Mouse (Mus musculus) embryonic facial prominence, embryonic 12.5 days (tissue): ENCODE results near the gene Tomm20. TPM values are rescaled to one million over a fixed set of nuclear protein-coding genes. Genes with fewer than 3 reads are reported as not detected.
A peak's percentile ranks its signal among the peaks of the same experiment; 100 is the strongest.

ENCODE experiments used
- ATAC-seq: fragments of 200-750 bp; cut with Nextera tagmentation; 2 replicates; pipeline ENCODE4 v1.8.0; 2017; ENCODE audit not compliant: insufficient number of reproducible peaks, insufficient read depth, low FRiP score, low TSS enrichment
- H3K27ac ChIP-seq: fragments of 300-500 bp; sonication (generic); 2 replicates; pipeline ENCODE4 v1.5.1; 2016; ENCODE audit warnings: mild to moderate bottlenecking
- H3K27me3 ChIP-seq: fragments of 300-500 bp; sonication (generic); 2 replicates; pipeline ENCODE4 v1.6.1; 2016; ENCODE audit warnings: mild to moderate bottlenecking, moderate library complexity
- H3K36me3 ChIP-seq: fragments of 300-500 bp; sonication (generic); 2 replicates; pipeline ENCODE4 v1.6.1; 2016; ENCODE audit warnings: mild to moderate bottlenecking
- H3K4me1 ChIP-seq: fragments of 300-500 bp; sonication (generic); 2 replicates; pipeline ENCODE4 v1.6.1; 2016
- H3K4me2 ChIP-seq: fragments of 300-500 bp; sonication (generic); replicated peaks from 2 replicates; pipeline ENCODE4 v1.6.1; 2016; ENCODE audit warnings: mild to moderate bottlenecking, moderate library complexity
- H3K4me3 ChIP-seq: fragments of 300-500 bp; sonication (generic); 2 replicates; pipeline ENCODE4 v1.5.1; 2016; ENCODE audit warnings: mild to moderate bottlenecking
- H3K9ac ChIP-seq: fragments of 300-500 bp; sonication (generic); 2 replicates; pipeline ENCODE4 v1.6.1; 2016; ENCODE audit warnings: mild to moderate bottlenecking, moderate library complexity
- H3K9me3 ChIP-seq: fragments of 300-500 bp; sonication (generic); 2 replicates; pipeline ENCODE4 v1.6.1; 2016; ENCODE audit warnings: mild to moderate bottlenecking, moderate library complexity
- WGBS: fragments of 180-500 bp; shearing (Covaris S2); methylation state at CpG from one replicate; pipeline ENCODE4 v1.1.7; 2016; 5-methylcytosine and 5-hydroxymethylcytosine counted together
- polyA plus RNA-seq: library from polyadenylated mRNA; unstranded; fragments of >200 nt; fragmentation: Nextera tagmentation; extraction: Ambion mirVana; gene quantifications from 2 replicates; pipeline ENCODE4 v1.2.1, GENCODE M21; 2016

Tomm20 gene
- polyA plus RNA-seq, 1 experiment from 2014 or later = 191 TPM

DNA sequence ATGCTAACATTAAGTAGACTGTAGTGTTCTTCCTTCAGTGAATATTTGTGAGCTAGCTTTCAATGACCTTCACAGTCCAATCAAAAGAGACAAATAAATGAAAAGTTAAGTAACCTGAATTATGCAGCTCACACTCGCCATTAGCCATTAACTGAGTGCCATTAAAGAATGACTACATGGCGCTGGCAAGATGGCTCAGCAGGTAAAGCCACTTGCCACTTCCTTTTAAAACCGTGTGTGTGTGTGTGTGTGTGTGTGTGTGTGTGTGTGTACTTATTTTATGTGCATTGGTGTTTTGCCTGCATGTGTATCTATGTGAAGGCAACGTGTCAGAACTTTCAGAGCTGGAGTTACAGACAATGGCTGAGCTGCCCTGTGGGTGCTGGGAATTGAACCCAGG lies 28.9 kb upstream of the Tomm20 start:
- H3K27me3 ChIP-seq = peaks cover 10% of the 10 kb centered on the region; the same call in 1 of the 2 replicates
- no peak overlapping the region for H3K27ac ChIP-seq
- H3K4me3 ChIP-seq = no peak overlapping the region
- H3K9me3 ChIP-seq = no peaks in the 10 kb centered on the region
- no peak for ATAC-seq
- no peaks in the 10 kb centered on the region for H3K36me3 ChIP-seq
- H3K4me2 ChIP-seq = no peak overlapping the region
- peaks cover 4% of the 10 kb centered on the region for H3K4me1 ChIP-seq
- WGBS = 76% methylated on average over 4 of the region's 4 CpGs
- no peak overlapping the region for H3K9ac ChIP-seq

DNA sequence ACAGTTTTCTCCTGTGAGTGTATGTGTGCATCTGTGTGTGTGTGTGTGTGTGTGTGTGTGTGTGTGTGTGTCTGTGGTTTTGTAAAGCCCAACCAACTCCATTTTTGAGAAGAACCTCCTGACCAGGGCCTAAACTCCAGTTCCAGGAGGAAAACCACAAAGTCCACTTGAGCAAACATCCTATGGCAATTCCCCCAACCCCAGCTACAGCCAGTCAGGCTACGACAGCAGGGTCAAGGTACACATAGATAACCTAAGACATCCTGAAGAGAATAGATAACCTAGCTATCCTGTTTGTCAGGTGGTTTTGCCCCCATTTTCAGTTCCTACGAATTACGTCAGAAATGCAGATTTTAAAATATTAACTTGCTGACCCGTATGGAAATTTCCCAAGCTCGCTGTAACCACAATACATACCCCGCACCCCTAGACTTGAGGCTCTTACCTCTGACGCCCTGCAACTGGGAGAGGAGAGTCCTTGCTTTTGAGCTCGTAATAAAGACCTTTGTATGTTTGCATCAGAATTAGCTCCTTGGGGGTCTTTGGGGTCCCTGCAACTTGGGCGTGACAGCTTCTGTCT lies 28.1 kb upstream of the Tomm20 start:
- Histone ChIP-seq H3K4me3 (no peak overlapping the region), H3K9ac (no peak overlapping the region), H3K4me1 (peaks cover 7% of the 10 kb centered on the region), H3K36me3 (peaks cover 5% of the 10 kb centered on the region), H3K4me2 (no peak overlapping the region), H3K27me3 (peaks cover 10% of the 10 kb centered on the region; the same call in 1 of the 2 replicates), H3K27ac (no peak overlapping the region), H3K9me3 (no peaks in the 10 kb centered on the region)
- no peak for ATAC-seq
- WGBS = 78% methylated on average over 9 of the region's 9 CpGs

DNA sequence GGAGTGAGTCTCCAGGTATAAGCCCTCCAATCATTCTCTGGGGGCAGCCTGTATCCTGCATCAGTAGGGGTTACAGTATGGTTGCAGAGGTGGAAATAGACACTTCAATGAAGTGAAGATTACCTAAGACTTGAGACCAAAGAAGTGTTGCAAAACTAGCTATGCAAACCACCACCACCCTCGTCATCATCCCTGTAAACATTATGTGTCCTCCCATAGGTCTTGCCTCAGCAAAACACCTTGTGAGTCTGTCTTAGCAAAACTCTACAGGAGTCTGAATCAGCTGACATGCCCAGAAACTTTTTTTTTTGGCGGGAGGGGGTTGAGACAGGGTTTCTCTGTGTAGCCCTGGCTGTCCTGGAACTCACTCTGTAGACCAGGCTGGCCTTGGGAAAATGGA lies 27.0 kb upstream of the Tomm20 start:
- peaks cover 7% of the 10 kb centered on the region for H3K4me1 ChIP-seq
- no peak overlapping the region for H3K27ac ChIP-seq
- H3K9me3 ChIP-seq = no peaks in the 10 kb centered on the region
- H3K4me3 ChIP-seq = no peak overlapping the region
- peaks cover 14% of the 10 kb centered on the region for H3K36me3 ChIP-seq
- WGBS = 79% methylated on average over 2 of the region's 2 CpGs
- peaks cover 6% of the 10 kb centered on the region; the same call in 1 of the 2 replicates for H3K27me3 ChIP-seq
- H3K9ac ChIP-seq = no peak overlapping the region
- ATAC-seq = no peak
- H3K4me2 ChIP-seq = no peak overlapping the region

DNA sequence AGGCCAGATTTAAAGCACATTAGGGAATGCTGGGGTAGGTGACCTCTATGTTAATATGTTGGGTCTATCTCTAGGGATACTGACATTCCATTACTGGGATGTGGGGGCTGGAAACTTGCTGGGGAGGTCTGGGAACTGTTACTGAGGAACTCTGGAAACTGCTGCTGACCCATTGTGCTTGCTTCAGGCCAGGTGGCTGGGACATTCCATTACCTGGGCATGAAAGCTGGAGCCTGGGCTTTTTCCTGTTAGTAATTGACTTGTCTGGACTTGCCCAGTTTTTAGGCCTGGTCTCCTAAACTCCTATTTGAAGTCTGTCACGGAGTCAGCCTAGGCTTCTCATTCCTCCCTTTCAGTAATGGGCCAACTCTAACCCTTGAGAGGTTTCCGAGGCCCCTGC lies 26.5 kb upstream of the Tomm20 start:
- H3K4me1 ChIP-seq = peaks cover 7% of the 10 kb centered on the region

DNA sequence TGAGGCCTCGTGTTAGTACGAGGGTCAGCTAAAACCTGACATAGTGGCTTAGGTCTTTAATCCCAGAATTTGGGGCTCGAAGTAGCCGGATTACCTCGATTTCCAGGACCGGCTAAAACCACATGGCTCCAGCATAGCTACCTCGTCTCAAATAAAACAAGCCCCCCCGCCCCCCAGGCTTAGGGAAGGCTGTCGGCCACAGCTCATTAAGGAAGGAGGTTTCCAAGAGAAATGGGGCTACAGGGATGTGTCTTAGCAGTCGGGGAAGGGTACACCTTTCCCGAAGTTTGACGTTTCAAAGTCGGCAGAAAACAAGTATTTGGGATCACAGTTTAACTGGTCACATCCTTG lies 25.6 kb upstream of the Tomm20 start:
- Histone ChIP-seq H3K9ac (peak overlapping the region; percentile 87), H3K36me3 (peaks cover 26% of the 10 kb centered on the region), H3K9me3 (no peaks in the 10 kb centered on the region), H3K4me2 (peak overlapping the region; percentile 82), H3K4me1 (peaks cover 7% of the 10 kb centered on the region), H3K4me3 (peak overlapping the region; percentile 100), H3K27me3 (peaks cover 3% of the 10 kb centered on the region; the same call in 1 of the 2 replicates), H3K27ac (peak overlapping the region; percentile 69)
- 11% methylated on average over 13 of the region's 13 CpGs for WGBS
- ATAC-seq = 0 out of 2 replicates have a peak, but pooled peaks have one; percentile 30

More for the DNA sequence above, 26.5 kb upstream of the Tomm20 start:
- H3K4me2 ChIP-seq = no peak overlapping the region
- WGBS = 87% methylated on average over 2 of the region's 2 CpGs
- H3K4me3 ChIP-seq = no peak overlapping the region
- no peak overlapping the region for H3K27ac ChIP-seq
- no peak overlapping the region for H3K9ac ChIP-seq
- ATAC-seq = no peak
- peaks cover 18% of the 10 kb centered on the region for H3K36me3 ChIP-seq
- H3K27me3 ChIP-seq = peaks cover 6% of the 10 kb centered on the region; the same call in 1 of the 2 replicates
- H3K9me3 ChIP-seq = no peaks in the 10 kb centered on the region

DNA sequence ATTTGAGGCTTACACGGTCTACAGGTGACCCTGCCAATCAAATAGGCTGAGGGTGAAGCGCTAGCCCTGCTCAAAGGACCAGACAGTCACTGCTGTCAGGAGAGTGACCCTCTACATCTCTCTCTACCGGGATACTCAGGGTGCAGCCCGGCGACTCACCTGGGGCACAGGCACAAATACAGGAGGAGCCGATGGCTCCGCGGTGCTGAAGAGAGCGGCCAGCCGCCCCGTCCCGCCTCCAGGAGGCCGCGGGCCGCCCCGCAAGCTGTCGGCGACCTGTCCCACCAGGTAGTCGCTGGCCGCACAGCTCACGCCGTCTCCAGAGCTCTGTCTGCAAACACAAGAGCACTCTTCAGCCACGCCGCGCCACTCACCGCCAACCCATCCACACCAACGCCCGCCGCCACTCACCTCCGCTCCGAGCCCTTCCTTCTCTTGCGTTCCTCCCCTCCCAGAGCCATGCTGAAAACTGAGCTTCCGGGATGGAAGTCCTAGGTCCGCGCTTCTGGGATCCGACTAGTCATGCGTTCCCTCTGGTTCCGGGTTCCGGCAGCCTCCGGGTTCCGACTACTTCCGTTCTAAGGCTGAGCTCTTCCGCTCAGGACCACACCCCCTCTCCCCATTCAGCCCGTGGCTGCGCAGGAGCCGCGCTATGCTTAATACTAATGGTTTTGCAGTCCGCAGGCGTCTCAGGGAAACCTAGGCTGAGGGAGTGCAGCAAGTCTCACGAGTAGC lies 25.1 kb upstream of the Tomm20 start, which contains the start of gene Rbm34:
Gene Rbm34, minus strand, starts transcription at position 493 of the 735 bp plus-strand sequence.
- Histone ChIP-seq H3K9me3 (no peaks in the 10 kb centered on the region), H3K9ac (peak within 1 kb of the TSS; percentile 87), H3K4me1 (peaks cover 7% of the 10 kb centered on the region), H3K4me2 (peak within 1 kb of the TSS; percentile 82), H3K27ac (peak within 1 kb of the TSS; percentile 69), H3K27me3 (no peaks in the 10 kb centered on the region), H3K4me3 (peak within 1 kb of the TSS; percentile 100), H3K36me3 (peaks cover 29% of the 10 kb centered on the region)
- peak; percentile 97 for ATAC-seq
- WGBS = under 1% methylated on average over 50 of the region's 50 CpGs

DNA sequence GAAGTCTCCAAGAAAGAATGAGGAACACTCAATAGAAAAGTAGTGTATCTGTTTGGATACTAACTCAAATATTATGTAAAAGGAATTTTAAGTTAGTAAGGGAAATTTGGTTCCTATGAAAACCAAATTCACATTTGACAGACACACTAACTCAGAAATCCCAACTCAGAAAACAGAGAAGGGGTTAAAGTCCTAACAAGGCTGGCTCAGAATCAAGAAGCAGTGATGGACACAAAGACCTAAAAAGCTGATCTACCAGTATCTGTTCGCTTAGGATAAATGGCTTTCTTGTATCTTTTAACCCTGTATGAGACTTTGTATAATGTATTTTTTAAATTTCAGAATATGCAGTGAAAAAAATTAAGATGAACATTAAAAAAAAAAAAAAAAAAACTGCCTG lies 23.9 kb upstream of the Tomm20 start:
- H3K4me2 ChIP-seq = no peak overlapping the region
- 86% methylated on average over 1 of the region's 1 CpGs for WGBS

DNA sequence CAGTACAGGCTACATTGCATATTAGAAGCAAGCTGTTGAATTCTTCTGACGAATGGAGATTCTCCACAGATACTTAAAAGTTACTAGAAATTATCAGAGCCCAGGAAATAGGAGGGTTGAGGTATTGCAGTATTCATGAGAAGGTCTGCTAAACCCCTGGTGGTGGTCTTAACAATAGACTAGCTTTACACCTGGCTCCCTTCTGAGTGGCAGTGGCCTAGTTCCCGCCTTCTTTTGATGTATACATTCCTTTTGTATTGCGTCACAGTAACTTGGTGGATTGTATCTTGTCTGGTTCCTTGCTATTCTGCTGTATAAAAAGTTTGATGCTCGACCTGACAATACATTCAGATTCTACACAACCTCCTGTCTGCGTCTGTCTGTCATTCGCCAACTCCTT lies 22.5 kb upstream of the Tomm20 start:
- peaks cover 7% of the 10 kb centered on the region for H3K4me1 ChIP-seq
- no peak overlapping the region for H3K4me3 ChIP-seq
- peaks cover 50% of the 10 kb centered on the region for H3K36me3 ChIP-seq
- 92% methylated on average over 6 of the region's 6 CpGs for WGBS
- no peaks in the 10 kb centered on the region for H3K9me3 ChIP-seq
- no peak for ATAC-seq
- no peak overlapping the region for H3K9ac ChIP-seq
- no peak overlapping the region for H3K27ac ChIP-seq
- H3K27me3 ChIP-seq = no peaks in the 10 kb centered on the region
- H3K4me2 ChIP-seq = no peak overlapping the region

More for the DNA sequence above, 23.9 kb upstream of the Tomm20 start:
- no peak overlapping the region for H3K27ac ChIP-seq
- ATAC-seq = no peak
- H3K4me1 ChIP-seq = peaks cover 7% of the 10 kb centered on the region
- H3K9ac ChIP-seq = no peak overlapping the region
- peaks cover 40% of the 10 kb centered on the region for H3K36me3 ChIP-seq
- no peaks in the 10 kb centered on the region for H3K9me3 ChIP-seq
- H3K27me3 ChIP-seq = no peaks in the 10 kb centered on the region
- H3K4me3 ChIP-seq = no peak overlapping the region

DNA sequence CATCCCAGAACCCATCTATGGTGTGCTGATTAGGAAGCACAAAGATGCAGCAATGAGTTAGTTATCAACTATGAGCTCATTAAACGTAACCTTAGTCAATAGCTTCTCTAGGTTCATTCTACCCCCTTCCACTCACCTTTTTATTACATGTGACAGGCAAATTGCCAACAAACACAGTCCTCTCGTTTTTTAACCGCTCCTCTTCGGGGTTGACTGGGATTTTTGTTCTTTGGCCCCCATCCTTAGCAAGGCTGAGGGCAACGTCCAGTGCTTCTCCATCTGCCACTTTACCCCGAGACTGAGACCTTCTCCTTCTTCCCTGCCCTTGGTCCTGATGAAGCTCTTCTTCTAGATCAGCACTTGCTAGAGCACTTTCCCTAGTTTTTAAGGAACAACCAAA lies 19.6 kb upstream of the Tomm20 start:
- Histone ChIP-seq H3K4me3 (no peak overlapping the region), H3K4me2 (no peak overlapping the region), H3K9ac (no peak overlapping the region), H3K27ac (no peak overlapping the region), H3K9me3 (no peaks in the 10 kb centered on the region), H3K36me3 (peaks cover 71% of the 10 kb centered on the region), H3K27me3 (no peaks in the 10 kb centered on the region), H3K4me1 (peaks cover 6% of the 10 kb centered on the region)
- no peak for ATAC-seq
- WGBS = 82% methylated on average over 6 of the region's 6 CpGs

DNA sequence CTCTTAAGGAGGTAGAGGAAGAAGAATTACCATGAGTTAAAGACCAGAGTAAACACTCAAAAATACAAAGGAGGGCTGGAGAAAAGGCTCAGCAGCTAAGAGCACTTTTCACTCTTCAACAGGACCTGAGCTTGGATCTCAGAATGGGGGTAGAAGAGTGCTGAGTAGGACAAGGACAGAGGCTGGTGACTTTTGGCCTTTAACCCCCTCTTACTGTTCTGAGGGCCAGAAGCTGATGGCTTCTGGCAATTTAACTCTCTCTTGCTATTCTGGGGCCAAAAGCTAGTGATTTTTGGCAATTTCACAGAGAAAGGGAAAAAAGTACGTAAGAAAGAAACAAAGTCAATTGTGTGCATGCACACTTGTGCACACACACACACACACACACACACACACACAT lies 17.2 kb upstream of the Tomm20 start:
- no peak overlapping the region for H3K27ac ChIP-seq
- ATAC-seq = no peak
- H3K4me3 ChIP-seq = no peak overlapping the region
- H3K36me3 ChIP-seq = peaks cover 67% of the 10 kb centered on the region
- H3K9me3 ChIP-seq = no peaks in the 10 kb centered on the region
- H3K4me2 ChIP-seq = no peak overlapping the region
- no peak overlapping the region for H3K9ac ChIP-seq
- no peaks in the 10 kb centered on the region for H3K27me3 ChIP-seq
- WGBS = 94% methylated on average over 1 of the region's 1 CpGs
- H3K4me1 ChIP-seq = no peaks in the 10 kb centered on the region

DNA sequence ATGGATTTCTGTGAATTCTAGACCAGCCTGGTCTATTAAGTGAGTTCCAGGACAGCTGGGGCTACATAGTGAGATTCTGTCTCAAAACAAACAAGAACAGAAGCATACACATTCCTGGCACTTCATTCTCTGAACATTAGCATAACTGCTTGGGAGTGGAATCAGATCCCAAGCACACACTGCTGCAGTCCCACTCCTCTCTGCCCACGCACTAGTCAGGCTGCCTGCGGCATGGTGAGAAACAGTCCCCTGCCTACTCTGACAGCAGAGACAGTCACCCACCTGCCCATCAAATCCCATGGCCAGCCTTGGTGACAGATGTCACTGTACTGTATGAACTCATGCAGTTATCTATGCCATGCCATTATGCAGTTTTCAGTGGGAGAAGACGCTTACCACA lies 15.9 kb upstream of the Tomm20 start:
- H3K27ac ChIP-seq = no peak overlapping the region
- ATAC-seq = no peak
- peaks cover 69% of the 10 kb centered on the region for H3K36me3 ChIP-seq
- H3K4me3 ChIP-seq = no peak overlapping the region
- H3K9me3 ChIP-seq = no peaks in the 10 kb centered on the region
- no peaks in the 10 kb centered on the region for H3K27me3 ChIP-seq
- no peak overlapping the region for H3K4me2 ChIP-seq
- no peaks in the 10 kb centered on the region for H3K4me1 ChIP-seq
- H3K9ac ChIP-seq = no peak overlapping the region
- WGBS = 96% methylated on average over 3 of the region's 3 CpGs
